Mouse (Mus musculus) heart, embryonic 14.5 days (tissue): Measurements from ENCODE around the gene Plin1. TPM values are rescaled to one million over a fixed set of nuclear protein-coding genes. Genes with fewer than 3 reads are reported as not detected.

Experiments
- ATAC-seq: fragments of 200-750 bp; cut with Nextera tagmentation; 2 replicates; pipeline ENCODE4 v1.8.0; 2017; ENCODE audit warnings: low read depth, moderate TSS enrichment; ENCODE audit not compliant: insufficient number of reproducible peaks, insufficient read depth, low FRiP score
- H3K27ac ChIP-seq, 2 experiments: fragments of 200-500 bp in 1 of 2; fragments of 300-500 bp in 1 of 2; sonication (generic) in 1 of 2; replicated peaks in 1 of 2; 2 replicates each; pipeline ENCODE4 v1.5.1; 2012 to 2014; ENCODE audit warnings: low read depth in 2 of 2, low read length in 2 of 2, control low read depth in 1 of 2, mild to moderate bottlenecking in 1 of 2, mixed read lengths in 1 of 2; ENCODE audit not compliant: control insufficient read depth in 1 of 2, insufficient read depth in 1 of 2
- H3K27me3 ChIP-seq: fragments of 300-500 bp; sonication (generic); 2 replicates; pipeline ENCODE4 v1.6.1; 2014; ENCODE audit warnings: mild to moderate bottlenecking, low read length, control low read depth; ENCODE audit not compliant: control insufficient read depth, insufficient read depth
- H3K36me3 ChIP-seq: fragments of 300-500 bp; sonication (generic); 2 replicates; pipeline ENCODE4 v1.6.1; 2014; ENCODE audit warnings: mild to moderate bottlenecking, control low read depth, low read length, mixed read lengths; ENCODE audit not compliant: control insufficient read depth, insufficient read depth
- H3K4me1 ChIP-seq, 2 experiments: fragments of 200-500 bp in 1 of 2; fragments of 300-500 bp in 1 of 2; sonication (generic) in 1 of 2; 2 replicates each; pipeline ENCODE4 v1.6.1; 2012 to 2014; ENCODE audit warnings: low read length in 2 of 2, control low read depth in 1 of 2, mixed read lengths in 1 of 2; ENCODE audit not compliant: control insufficient read depth in 2 of 2, insufficient read depth in 2 of 2
- H3K4me2 ChIP-seq: fragments of 300-500 bp; sonication (generic); 2 replicates; pipeline ENCODE4 v1.6.1; 2014; ENCODE audit warnings: mild to moderate bottlenecking, low read length
- H3K4me3 ChIP-seq, 2 experiments: fragments of 200-500 bp in 1 of 2; fragments of 300-500 bp in 1 of 2; sonication (generic) in 1 of 2; 2 replicates each; pipeline ENCODE4 v1.5.1; 2012 to 2014; ENCODE audit warnings: low read length in 2 of 2, mild to moderate bottlenecking in 2 of 2, control low read depth in 1 of 2, low read depth in 1 of 2, moderate library complexity in 1 of 2; ENCODE audit not compliant: control insufficient read depth in 1 of 2, insufficient read depth in 1 of 2
- H3K9ac ChIP-seq: fragments of 300-500 bp; sonication (generic); 2 replicates; pipeline ENCODE4 v1.6.1; 2014; ENCODE audit warnings: mild to moderate bottlenecking, low read length
- H3K9me3 ChIP-seq: fragments of 300-500 bp; sonication (generic); 2 replicates; pipeline ENCODE4 v1.6.1; 2016; ENCODE audit warnings: low read length, control low read depth; ENCODE audit not compliant: control insufficient read depth
- WGBS: fragments of 180-500 bp; shearing (Covaris S2); extraction: QIAGEN DNeasy Blood & Tissue Kit; methylation state at CpG from one replicate; pipeline ENCODE4 v1.1.7; 2014; 5-methylcytosine and 5-hydroxymethylcytosine counted together
- polyA plus RNA-seq: library from polyadenylated mRNA; unstranded; fragments of >200 nt; fragmentation: Nextera tagmentation; extraction: Ambion mirVana; gene quantifications from 2 replicates; pipeline ENCODE4 v1.2.1, GENCODE M21; 2014

The Plin1 gene
- polyA plus RNA-seq, 1 experiment from 2014 or later = not detected

DNA sequence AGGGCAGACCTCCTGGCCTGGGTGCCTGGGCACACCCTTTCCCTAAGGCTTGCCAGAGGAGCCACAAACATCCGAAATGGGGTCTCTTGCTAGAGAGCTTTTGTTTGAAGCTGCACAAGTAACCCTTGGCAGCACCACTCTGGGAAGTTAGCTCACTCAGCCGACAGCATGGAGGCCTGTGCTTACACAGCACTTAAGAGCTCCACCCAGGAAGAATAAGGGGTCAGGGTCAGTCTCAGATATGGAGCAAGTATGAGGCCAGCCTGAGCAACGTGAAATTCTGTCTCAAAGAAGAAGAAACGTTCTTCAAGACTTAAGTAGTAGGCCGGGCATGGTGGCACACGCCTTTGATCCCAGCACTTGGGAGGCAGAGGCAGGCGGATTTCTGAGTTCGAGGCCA, 29.4 kb upstream of the Plin1 start:
- no peak for ATAC-seq
- Histone ChIP-seq H3K27me3 (no peaks in the 10 kb centered on the region), H3K4me2 (no peak overlapping the region), H3K9me3 (no peaks in the 10 kb centered on the region), H3K27ac (no peak overlapping the region), H3K36me3 (no peaks in the 10 kb centered on the region), H3K4me1 (no peaks in the 10 kb centered on the region), H3K4me3 (no peak overlapping the region), H3K9ac (no peak overlapping the region)
- 75% methylated on average over 8 of the region's 8 CpGs for WGBS

DNA sequence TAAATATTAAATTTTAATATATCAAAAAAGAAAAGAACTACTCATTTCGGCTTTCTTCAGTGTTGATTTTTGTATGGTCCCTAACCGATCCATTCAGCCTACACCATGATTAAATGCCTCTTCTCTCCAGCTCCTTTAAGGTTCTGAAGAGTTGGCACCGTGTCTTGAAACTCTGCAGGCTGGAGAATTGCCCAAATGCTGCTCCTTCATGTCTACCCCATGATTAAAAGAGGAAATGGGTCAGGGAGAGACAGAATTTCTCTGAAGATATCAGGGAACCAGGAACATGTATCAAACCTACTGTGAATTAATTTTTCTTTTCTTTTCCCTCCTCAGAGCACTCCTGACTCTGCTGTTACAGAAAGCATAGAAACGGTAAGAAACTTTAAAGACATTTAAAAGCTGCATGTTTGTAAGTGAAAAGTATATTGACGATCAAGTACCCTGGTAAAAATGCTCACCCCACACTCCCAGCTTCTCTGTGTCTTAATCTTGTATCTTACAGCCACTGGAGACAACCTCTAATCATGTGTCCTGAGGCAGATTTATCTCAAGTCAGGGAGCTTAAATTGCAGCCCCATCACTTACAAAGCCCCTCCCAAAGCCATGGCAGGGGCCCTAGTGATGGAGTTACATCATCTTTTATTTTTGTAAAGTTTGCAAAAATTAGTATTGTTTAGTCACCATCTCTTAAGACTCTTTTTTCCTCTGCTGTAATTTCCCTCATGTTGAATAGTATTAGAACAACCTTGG, 28.6 kb upstream of the Plin1 start:
- 65% methylated on average over 5 of the region's 5 CpGs for WGBS
- Histone ChIP-seq H3K36me3 (no peaks in the 10 kb centered on the region), H3K9me3 (no peaks in the 10 kb centered on the region), H3K27ac (no peak overlapping the region), H3K27me3 (no peaks in the 10 kb centered on the region), H3K9ac (no peak overlapping the region), H3K4me3 (no peak overlapping the region), H3K4me1 (no peaks in the 10 kb centered on the region), H3K4me2 (no peak overlapping the region)
- no peak for ATAC-seq

DNA sequence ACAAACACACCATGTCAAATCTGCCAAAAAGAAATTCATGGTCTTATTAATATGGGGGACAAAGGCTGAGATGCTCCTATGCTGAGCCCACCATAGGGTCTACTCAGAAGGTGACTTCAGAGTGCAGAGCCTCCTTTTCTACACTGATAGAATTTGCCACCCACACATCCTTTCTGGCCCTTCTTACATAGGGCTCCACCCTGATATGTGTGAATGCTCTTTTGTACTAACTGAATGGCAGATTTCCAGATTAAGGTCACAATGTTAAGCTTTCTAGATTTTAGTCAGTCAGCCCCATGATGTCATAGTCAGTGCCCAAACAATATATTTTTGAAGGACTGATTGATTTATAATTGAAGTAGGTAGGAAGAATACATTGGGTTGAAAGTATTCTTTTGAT, 27.1 kb upstream of the Plin1 start:
- Histone ChIP-seq H3K9me3 (no peaks in the 10 kb centered on the region), H3K4me3 (no peak overlapping the region), H3K4me1 (no peaks in the 10 kb centered on the region), H3K27ac (no peak overlapping the region), H3K9ac (no peak overlapping the region), H3K27me3 (no peaks in the 10 kb centered on the region), H3K36me3 (no peaks in the 10 kb centered on the region), H3K4me2 (no peak overlapping the region)
- no peak for ATAC-seq

DNA sequence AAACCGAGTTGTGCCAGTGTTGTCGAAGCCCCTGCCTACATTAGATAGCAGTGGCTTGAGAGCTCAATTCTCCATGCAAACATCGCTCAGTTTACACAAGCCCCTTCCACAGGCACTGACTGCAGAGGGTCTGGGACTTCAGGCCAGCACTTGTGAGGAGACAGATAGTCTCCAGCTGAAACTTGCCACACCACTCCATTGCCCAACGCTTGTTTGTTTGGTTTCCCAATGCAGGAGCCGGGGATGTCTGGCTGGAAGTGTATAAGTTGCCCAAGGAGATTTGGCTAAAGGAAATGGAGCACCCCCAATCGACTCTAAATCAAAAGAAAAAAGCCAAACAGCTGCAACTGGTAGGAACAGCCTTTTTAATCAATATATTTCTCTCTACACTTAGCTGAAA, 25.5 kb upstream of the Plin1 start:
- WGBS = 50% methylated on average over 6 of the region's 6 CpGs
- H3K9ac ChIP-seq = no peak overlapping the region
- H3K9me3 ChIP-seq = no peaks in the 10 kb centered on the region
- no peak overlapping the region for H3K27ac ChIP-seq
- no peak for ATAC-seq
- H3K27me3 ChIP-seq = no peaks in the 10 kb centered on the region
- no peak overlapping the region for H3K4me3 ChIP-seq
- no peaks in the 10 kb centered on the region for H3K4me1 ChIP-seq
- H3K4me2 ChIP-seq = no peak overlapping the region
- H3K36me3 ChIP-seq = no peaks in the 10 kb centered on the region

DNA sequence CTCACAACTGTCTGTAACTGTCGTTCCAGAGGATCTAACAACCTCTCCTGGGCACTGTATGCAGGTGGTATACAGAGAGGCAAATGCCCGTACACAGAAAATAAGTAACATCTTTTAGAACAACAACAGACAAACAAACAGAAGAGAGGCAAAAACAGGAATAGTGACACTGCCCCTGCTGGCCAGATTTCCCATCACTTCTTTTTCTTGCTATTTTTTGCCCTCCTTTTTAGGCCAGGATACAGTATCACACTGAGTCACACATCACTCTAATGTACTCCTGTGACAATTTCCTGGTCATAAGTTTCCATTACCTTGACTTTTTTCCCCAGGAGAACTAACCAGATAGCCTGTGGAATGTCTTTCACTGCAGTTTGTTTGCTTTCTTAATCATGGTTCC, 23.6 kb upstream of the Plin1 start:
- H3K9me3 ChIP-seq = no peaks in the 10 kb centered on the region
- no peak overlapping the region for H3K9ac ChIP-seq
- no peaks in the 10 kb centered on the region for H3K36me3 ChIP-seq
- H3K27ac ChIP-seq = no peak overlapping the region
- no peak overlapping the region for H3K4me3 ChIP-seq
- WGBS = 42% methylated on average over 2 of the region's 2 CpGs
- ATAC-seq = no peak
- H3K27me3 ChIP-seq = no peaks in the 10 kb centered on the region
- no peak overlapping the region for H3K4me2 ChIP-seq
- no peaks in the 10 kb centered on the region for H3K4me1 ChIP-seq

DNA sequence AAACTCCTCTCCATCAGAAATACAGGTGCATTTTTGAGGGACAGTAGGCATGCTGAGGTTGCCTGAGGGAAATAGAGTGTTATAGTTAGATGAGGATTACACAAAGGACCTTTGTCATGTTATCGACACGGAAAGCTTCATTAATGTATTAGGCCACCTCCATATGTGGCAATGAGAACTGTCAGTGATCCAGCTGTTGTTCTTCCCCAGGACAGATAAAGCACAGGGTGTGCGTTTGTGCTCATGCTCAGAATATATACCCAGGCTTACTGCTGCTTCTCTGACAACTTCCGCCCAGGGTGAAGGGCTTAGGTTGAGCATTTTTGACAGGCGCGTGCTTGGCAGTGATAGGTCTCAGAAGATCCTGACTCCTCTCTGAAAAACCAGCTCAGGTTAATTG, 16.8 kb upstream of the Plin1 start:
- Histone ChIP-seq H3K4me3 (no peak overlapping the region), H3K4me1 (no peaks in the 10 kb centered on the region), H3K9me3 (no peaks in the 10 kb centered on the region), H3K9ac (no peak overlapping the region), H3K36me3 (no peaks in the 10 kb centered on the region), H3K4me2 (no peak overlapping the region), H3K27ac (no peak overlapping the region), H3K27me3 (no peaks in the 10 kb centered on the region)
- WGBS = 73% methylated on average over 6 of the region's 6 CpGs
- no peak for ATAC-seq

DNA sequence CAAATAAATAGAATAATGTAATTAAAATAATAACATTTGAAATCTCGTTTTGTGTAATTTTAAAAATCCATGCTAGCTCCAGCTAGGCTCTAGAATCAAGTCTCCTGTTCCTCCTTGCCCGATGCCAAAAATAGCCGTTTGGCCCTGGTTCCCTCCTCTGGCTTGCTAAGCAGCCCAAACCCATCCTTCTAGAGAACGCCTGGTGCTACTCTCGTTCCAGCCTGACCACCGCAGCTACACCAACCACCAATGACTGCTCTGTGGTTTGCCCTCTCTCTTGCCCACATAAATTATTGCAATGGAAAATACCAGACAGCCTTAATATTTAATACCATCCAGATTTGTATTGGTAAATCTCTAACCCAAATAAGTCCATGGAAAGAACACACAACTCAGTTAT, 15.0 kb upstream of the Plin1 start:
- Histone ChIP-seq H3K9me3 (no peaks in the 10 kb centered on the region), H3K36me3 (no peaks in the 10 kb centered on the region), H3K27me3 (no peaks in the 10 kb centered on the region), H3K4me3 (no peak overlapping the region), H3K4me1 (peaks cover 0 to 3% of the 10 kb centered on the region in 2 experiments; a peak in 2 of 4 replicates), H3K4me2 (no peak overlapping the region), H3K9ac (no peak overlapping the region), H3K27ac (no peak overlapping the region)
- 63% methylated on average over 6 of the region's 6 CpGs for WGBS
- ATAC-seq = no peak

DNA sequence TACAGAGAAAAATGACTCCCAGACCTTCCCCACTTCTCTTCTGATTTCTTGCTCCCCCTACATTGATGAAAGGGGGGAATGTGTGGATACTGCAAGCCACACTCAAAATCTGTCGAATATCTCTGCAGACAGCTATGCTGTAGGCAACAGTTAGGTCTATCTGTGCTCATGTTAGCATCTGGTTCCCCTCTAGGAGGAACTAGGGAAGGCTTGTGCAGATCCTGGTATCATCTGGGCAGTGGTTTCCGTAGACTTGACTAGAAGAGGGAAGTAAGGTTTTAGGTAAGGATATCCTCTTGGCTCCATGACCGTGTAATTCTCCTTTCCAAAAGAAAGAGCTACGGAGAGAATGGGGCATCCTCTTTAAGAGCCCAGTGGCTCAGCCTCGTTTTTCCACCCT, 11.9 kb upstream of the Plin1 start:
- H3K4me2 ChIP-seq = no peak overlapping the region
- peaks cover 0 to 3% of the 10 kb centered on the region in 2 experiments; a peak in 2 of 4 replicates for H3K4me1 ChIP-seq
- H3K9me3 ChIP-seq = no peaks in the 10 kb centered on the region
- H3K27ac ChIP-seq = no peak overlapping the region
- H3K9ac ChIP-seq = no peak overlapping the region
- 73% methylated on average over 5 of the region's 5 CpGs for WGBS
- no peaks in the 10 kb centered on the region for H3K27me3 ChIP-seq
- no peaks in the 10 kb centered on the region for H3K36me3 ChIP-seq
- H3K4me3 ChIP-seq = no peak overlapping the region
- no peak for ATAC-seq
